Mouse (Mus musculus) retina, embryonic 14.5 days (tissue): ENCODE data around the gene BC037034.
"Not testable (repeated sequence)": the region's sequence is repeated elsewhere in the genome, so short reads cannot be mapped to it uniquely, and the experiment has no call there.

Experiments used
- DNase-seq: peaks from one replicate; pipeline ENCODE4 v3.0.0-alpha.2; 2015; ENCODE audit warnings: low spot score

BC037034 gene

DNA sequence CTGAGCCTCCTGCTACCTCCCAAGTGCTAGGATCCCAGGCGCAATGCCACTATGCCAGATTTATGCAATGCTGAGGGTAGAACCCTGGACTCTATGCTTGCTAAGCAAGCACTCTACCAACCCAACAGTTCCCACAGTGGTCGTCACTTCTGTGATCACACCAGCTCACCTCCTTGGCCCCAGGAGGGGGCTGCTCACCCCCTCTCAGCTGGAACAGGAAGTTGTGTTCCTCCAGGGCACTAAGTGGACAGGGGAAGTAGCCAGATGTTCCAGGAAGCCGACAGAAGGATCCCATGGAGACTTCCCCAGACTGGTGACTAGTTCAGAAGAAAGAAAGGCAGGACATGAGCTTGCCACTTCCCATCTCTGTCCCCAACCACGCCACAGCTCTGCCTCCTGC lies 1.8 kb downstream of the BC037034 start:
- DNase-seq, result no peak

- no peak for DNase-seq
Measured at GRCm38 (mm10) chr5:138260834-138261233, 3.0 kb downstream of the BC037034 start.

DNA sequence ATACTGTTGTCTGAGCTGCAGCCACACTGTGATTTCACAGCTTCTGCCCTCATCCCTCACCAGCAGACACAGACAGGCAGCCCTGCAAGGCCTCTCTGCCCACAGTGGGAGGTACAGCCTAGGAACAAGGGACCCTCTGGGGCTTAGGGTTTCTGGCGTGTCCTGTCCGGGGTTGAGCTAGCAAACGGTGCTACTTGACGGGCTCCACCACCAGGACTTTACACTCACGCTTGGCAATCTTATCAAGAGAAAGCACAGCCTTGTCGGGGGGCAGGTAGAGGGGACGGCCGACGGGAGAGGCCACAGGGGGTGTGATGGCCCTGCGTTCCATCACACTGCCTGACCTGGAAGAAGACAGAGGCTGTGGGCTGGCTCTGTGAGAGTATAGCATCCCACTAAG lies 3.8 kb downstream of the BC037034 start:
- no peak for DNase-seq

GRCm38 (mm10) chr5:138258993-138259392 lies 4.8 kb downstream of the BC037034 start:
- no peak for DNase-seq

DNA sequence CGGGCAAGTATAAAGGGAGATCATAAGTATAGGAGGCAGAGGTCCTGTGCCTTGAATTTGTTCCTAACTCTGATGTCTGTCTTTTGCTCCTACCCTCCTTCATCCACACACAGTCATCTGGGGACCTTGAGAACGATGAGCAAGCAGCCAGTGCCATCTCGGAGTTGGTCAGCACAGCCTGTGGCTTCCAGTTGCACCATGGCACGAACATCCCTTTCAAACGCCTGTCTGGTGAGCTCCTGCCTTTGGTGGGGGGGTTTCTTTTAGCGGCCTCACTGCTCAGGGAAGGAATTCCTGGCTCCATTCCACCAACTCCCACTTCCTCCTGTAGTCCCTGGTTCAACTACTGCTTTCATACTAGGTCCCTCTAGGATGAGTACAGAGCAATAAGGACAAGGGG lies 5.3 kb downstream of the BC037034 start:
- DNase-seq, result no peak

DNA sequence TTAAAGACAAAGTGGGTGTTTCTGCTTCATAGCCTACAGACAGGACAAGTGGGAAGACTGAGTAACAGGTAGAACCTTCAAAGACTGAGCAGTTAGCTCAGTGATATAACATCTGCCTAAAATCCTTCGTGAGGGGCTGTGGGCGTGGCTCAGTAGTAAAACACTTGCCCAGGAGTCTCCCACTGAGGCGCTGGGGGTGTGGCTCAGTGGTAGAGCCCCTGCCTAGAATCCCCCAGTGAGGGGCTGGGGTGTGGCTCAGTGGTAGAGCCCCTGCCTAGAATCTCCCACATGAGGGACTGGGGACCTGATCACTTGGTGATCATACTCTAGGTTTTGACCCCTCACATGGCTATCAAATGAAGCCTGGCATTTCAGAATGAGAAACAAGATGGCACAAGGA lies 5.8 kb downstream of the BC037034 start:
- DNase-seq, result no peak

DNA sequence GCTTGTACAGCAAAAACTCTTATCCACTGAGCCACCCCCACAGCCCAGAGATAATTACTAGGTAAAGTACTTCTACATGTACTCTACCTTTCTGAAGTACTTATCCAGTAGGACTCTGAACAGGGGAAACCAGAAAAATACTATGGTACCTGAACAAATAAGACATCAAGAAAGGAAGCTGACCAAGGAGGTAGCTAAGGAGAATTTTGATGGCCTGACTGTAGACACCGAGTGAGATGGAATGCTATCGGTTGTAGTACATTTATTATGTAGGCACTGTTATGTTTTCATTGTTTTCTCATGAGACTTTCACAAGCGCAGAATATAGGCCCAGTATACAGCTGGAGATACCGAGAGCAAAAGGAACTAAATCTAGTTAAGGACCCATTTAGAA lies 6.3 kb downstream of the BC037034 start:
- DNase-seq, result no peak

DNA sequence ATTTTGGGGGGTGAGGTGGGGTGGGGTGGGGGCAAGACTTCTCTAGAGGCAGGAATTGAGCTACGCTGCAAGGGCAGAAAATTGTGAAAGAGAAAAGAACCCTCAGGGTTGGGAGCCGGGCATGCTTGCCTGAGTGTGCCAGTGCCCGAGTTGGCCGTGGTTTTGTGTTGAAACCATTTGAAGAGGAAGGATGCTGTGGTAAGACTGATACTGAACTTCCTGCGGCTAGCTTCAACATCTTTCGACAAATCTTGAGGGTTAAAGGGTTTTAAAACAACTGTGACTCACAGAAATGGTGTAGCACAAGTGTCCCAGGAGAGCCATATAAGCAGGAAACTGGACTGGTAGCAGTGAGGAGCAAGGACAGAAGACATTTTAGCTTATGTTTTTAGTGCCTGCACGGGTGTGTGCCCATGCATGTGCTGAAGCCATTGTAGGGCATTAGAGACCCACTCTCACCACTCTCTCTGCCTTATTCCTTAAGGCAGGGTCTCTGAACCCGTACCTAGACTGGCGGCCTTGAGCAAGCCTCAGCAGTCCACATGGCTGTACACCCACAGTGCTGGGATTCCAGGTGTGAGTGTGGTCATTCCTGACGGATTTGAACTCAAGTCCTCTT lies 6.8 kb downstream of the BC037034 start:
- no peak for DNase-seq

DNA sequence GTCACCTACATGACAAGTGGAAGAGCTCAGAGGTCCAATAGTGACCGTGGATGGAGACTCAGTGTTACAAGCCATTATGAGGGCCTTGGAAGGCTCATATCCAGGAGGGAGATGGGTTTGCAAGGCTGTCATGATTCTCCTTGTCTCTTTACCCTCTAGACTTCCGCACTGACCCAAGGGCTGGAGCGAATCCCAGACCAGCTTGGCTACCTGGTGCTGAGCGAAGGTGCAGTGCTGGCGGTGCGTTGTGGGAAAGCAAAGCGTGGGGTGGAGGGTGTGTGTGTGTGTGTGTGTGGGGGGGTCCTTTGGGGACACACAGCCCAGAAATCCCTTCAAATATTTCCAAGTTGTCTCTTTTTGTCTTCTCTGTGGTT lies 7.8 kb downstream of the BC037034 start:
- DNase-seq, result no peak

- peak; percentile 96 for DNase-seq
Measured at GRCm38 (mm10) chr5:138255353-138256093, 8.3 kb downstream of the BC037034 start, which contains the start of gene Lamtor4. Gene Lamtor4 (plus strand): TSS chr5:138255482.

- DNase-seq, result no peak
Measured at GRCm38 (mm10) chr5:138253061-138253460, 10.8 kb downstream of the BC037034 start.

GRCm38 (mm10) chr5:138251144-138251543 lies 12.7 kb downstream of the BC037034 start:
- DNase-seq, result no peak

GRCm38 (mm10) chr5:138241511-138241910 lies 22.3 kb downstream of the BC037034 start:
- DNase-seq, result no peak

DNA sequence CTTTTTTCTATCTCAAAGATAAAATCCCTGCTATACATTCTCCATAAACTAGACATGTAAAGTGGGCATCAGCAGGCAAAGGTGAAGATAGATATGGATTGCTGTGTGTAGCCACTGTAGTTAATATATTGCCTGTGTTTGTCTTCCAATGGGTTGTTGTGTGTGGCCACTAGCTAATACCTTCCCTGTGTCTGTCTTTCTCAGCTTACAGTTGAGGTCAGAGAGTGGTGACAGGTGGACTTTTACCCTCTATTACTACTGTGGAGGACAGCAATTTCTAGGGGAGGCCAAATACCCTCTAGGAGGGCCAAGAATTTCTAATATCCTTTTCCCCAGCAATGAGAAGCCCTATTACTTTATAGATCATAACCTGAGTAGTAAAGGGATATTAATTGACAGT lies 29.6 kb downstream of the BC037034 start:
- no peak for DNase-seq

DNA sequence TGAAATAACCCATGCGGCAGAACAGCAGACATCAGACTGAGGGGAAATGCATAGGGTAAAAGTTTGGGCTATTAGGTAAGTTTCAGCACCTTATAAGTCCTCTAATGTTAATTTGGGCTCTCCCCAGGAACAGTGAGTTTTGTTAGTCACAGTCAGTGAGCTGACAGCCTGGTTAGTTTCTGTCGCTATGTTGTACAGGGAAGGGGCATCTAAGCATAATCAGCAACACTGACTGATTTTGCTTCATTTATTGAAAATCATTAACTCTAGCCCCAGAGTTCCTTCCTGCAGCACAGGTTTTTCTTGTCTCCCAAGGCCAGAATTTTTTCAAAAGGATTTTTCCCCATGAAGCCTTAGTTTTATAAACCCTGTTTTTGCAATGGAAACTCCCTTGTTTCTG lies 30.1 kb downstream of the BC037034 start:
- DNase-seq, result no peak

- no peak for DNase-seq
Measured at GRCm38 (mm10) chr5:138229511-138229910, 34.3 kb downstream of the BC037034 start.

DNA sequence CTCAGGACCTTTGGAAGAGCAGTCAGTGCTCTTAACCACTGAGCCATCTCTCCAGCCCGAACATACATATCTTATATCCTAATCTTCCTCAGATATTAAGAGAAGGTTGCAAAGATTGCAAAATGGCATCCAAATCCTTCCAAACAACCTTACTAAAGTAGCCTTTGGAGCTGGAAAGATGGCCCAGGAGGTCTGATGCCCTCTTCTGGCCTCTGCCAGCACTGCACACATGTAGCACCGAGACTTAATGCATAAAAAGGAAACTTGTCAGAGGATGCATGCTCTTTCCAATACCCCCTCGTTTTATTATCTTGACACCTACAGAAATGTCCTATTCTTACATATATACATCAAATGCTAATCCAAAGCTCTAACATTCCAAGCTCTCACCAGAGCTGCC lies 35.8 kb downstream of the BC037034 start:
- DNase-seq, result peak; percentile 38

GRCm38 (mm10) chr5:138227367-138227766 lies 36.5 kb downstream of the BC037034 start:
- no peak for DNase-seq

DNA sequence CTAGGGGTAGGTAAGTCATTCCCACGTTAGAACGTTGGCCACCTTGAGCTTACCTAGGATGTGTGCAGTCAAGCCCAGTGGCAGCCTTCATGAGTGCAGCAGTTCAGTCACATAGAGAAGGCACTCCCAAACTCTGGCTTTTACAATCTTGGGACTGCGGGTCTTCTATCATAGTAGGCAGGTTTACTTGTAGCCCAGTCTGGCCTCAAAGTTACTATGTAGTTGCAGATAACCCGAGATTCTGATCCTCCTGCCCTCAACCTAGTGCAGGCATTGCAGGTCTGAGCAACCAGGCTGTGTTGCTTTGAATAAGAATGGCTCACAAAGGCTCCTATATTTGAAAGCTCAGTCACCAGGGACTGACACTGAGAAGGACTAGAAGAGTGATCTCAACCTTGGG lies 37.3 kb downstream of the BC037034 start:
- no peak for DNase-seq

DNA sequence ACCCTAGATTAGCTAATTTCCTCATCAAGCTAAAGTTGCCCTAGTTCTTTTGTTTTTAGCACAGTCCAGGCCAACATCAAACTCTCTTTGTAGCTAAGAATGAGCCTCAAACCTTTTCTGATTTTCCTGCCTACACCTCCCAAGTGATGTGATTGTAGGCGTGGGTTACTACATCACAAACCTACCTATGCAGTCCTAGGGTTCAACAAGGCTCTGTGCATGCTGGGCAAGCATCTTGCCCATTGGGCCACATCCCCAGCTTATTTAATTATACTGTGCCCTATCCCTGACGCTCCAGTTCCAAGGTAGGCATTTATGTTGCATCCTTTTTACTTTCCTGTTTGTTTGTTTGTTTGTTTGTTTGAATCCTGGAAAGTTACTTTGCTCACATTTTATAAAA lies 38.1 kb downstream of the BC037034 start, which contains the start of gene Nxpe5:
TSS of gene Nxpe5 (plus strand) at position 199 of the 400 bp plus-strand sequence.
- no peak for DNase-seq

- DNase-seq, result no peak
Measured at GRCm38 (mm10) chr5:138223287-138223686, 40.5 kb downstream of the BC037034 start.

DNA sequence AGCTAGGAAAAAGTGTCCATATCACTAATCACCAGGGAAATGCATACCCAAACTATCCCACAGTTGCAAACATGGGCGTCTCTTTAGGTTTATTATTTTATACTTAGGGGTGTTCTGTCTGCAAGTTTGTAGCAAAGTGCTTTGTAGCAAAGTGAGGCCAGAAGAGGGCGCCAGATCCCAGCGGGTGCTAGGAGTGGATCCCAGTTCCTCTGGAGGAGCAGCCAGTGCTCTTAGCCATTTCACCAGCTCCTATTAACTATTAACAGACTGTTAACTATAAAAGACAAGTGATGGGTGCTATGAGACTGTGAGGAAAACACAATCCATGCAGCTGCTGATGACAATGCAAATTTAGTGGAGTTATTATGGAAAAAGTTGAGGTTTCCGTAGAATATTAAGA lies 41.7 kb downstream of the BC037034 start:
- DNase-seq, result peak; percentile 89

DNA sequence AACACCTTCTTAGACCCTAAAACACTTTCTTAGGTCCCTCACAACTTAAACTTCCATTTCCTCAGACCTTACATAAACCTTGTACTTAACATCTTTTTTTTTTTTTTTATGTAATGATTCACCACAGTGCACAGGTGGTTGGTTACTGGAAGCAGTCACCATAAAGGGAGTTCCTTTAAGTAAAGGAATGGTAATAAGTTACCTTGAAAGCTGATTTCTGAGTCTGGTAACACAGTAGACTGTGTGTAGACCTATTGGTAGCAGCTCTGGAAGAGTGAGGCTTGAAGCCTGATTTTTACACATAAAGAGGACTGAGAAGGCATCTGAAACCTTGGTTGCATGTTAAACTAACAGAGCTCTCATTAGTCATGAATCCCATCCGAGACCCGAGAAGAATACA lies 44.0 kb downstream of the BC037034 start:
- DNase-seq, result no peak

DNA sequence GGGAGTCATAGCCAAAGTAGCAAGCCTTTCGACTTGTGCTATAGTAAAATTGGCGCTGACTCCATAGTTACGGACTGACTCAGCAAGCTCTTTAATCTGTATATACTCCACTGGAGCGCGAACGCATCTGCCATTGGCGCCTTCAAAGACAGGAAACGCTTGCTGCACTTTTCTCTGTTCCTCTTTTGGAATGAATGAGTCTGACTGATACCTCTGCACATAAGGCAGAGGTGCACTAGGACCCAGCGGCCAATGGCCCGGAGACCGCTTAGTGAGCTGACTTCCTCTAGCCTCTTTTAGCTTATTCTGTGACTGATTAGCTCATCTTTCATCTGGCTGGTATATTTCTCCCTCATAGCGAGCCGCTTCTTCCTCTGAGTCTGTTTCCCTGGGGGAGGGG lies 47.2 kb downstream of the BC037034 start:
- DNase-seq, result not testable (repeated sequence)
